Mouse (Mus musculus) heart, postnatal 36 days (tissue): ENCODE results near the gene Ttc41. TPM values are rescaled to one million over a fixed set of nuclear protein-coding genes. Genes with fewer than 3 reads are reported as not detected.
"Not testable (repeated sequence)": the region's sequence is repeated elsewhere in the genome, so short reads cannot be mapped to it uniquely, and the experiment has no call there.

Experiments used
- DNase-seq, 2 experiments: peaks; one replicate each; pipeline ENCODE4 v3.0.0; 2021 to 2022
- intact Hi-C: fragments of 180-260 bp; cut with DNase I; formaldehyde crosslinking; loops from one replicate; pipeline ENCODE4 v1.15.1; 2025
- total RNA-seq, 2 experiments: library from RNA; stranded (reverse); gene quantifications; 2 replicates each; pipeline ENCODE4 v1.2.3; 2021

The Ttc41 gene
- total RNA-seq, result 1 to 10 TPM; 1.4 to 2.2 TPM

DNA sequence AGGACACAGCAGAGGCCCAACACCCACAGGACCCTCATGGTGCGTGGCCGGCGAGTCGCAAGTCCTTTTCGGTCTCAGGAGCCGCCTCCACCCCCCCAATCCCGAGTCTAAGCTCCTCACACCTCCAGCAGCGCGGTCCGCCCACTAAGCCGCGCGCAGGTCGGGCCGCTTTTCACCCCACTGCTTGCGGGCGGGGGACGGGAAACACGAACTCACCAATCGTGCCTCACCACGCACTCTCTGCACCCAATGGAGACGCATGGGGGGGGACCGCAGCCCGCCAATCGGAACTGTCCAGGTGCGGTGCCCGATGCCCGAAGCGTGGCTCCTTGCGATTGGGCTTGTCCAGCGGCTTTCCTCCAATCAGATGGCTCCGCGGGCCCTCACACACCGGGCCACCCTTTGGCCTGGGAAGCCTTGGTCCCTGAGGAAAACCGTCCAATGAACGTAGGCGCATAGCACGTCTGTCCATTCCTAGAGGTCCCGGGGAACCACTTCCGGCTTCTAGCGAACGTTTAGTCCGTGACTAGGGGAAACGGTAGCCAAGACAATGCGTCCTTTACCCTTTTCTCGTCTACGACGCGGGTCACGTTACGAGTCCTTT lies at the start of gene Ttc41, which contains the start of gene Hsp90b1:
TSS of gene Ttc41 (plus strand) at position 494 of the 604 bp plus-strand sequence.
TSS of gene Hsp90b1 (minus strand) at position 192 of the 604 bp plus-strand sequence.
- intact Hi-C loops, result loop anchor here (2.0 to 10.0 kb wide), 3 partner anchors 25 to 751 kb away; partner anchors contain the start of genes Fbxo7 and Rtcb
- DNase-seq, result peak; percentile 95

DNA sequence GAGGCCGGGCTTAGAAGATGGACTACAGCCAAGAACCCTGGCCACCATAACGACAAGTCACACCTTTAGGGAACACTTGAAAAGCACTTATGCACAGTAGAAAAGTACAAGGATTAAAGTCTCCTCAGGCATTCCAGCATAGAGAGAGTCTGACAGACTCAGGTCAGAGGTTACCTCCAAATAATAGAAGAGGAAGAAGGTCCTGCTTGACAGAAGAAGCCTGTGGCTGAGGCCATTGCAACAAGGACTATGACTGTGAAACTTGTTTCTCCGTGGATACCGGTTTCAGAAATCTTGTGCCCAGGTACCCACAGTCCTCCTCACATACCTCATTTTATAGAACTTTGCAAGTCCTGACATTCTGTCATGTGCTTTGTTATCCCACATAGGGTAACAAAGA lies 35.1 kb upstream of the Ttc41 start:
- intact Hi-C loops, DNase-seq: not testable (repeated sequence)

- DNase-seq, intact Hi-C loops: not testable (repeated sequence)
Observed at GRCm38 (mm10) chr10:86684797-86685178, 20.8 kb upstream of the Ttc41 start.

DNA sequence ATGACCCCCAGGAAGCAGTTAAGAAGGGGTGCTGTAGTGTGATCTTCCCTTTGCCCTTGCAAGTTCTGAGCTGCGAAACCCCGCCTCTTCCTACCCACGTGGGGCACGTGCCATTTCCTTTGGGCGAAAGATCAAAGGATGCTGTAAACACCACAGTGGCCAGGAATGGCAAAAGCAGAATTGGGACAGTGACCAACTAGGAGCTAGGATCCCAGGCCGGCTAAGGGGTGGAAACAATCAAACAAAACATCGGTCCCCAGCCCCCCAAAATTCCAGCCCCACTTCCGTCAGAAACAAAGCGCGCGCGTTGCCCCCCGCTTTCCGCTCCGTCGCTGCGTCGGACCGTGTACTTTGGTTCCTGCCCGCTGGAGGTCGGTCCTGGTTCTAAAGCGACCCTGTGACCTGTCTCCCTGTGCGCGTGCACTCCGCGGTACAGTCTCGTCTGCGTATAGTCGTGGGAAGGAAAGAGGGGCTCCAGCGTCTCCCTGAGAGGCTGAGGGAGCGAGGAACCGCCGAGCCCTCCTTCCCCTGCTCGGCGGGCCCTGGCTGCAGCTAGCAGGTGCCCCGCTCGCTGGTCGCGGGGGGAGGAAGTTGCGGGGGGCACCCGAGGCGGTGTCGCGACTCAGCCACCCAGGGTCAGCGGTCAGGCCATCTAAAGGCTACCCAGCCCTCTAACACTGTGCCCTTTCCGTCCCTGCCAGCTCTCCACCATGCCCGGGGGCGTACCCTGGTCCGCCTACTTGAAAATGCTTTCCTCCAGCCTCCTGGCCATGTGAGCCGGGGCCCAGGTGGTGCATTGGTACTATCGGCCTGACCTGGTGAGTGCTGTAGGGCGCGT lies 20.2 kb upstream of the Ttc41 start:
- peak; percentile 79 to 84 for DNase-seq
- intact Hi-C loops, result not testable (repeated sequence)

DNA sequence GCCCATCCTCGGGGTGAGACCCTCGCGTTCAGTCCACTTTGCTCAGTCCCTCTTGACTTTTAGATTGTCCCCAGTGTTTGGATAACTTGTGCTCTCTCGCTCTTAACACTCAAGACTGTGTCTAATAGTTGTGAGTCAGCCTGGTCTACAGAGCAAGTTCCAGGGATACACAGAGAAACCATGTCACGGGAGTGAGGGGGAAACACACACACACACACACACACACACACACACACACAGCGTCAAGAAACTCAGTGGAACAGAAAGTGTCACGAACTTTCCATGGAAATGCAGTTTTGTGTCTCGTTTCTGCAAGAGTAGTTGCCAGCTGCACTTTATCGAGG lies 19.6 kb upstream of the Ttc41 start:
- intact Hi-C loops, DNase-seq: not testable (repeated sequence)

DNA sequence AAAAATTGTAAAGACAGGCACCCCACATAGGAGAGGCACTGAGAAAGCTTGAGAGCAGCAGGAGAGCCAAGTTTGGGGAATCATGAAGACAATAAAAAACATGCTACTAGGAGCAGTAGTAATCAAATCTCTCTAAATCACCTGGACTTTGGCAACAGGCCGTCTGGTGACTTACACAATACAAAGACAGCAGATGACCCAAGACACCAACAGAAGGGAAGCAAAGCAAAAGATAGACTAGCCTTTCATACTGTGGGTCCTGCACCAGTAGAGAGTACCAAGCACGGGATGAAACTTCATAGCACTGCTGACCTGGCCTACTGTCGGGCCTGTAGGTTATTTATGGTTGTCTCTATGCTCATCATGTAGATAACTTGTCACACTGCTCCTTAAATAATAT lies 5.4 kb upstream of the Ttc41 start:
- intact Hi-C loops, result loop anchor here (10.0 kb wide), 2 partner anchors 675 to 745 kb away; partner anchors contain the start of genes Fbxo7 and Rtcb
- no peak for DNase-seq

GRCm38 (mm10) chr10:86700973-86701372 lies 4.6 kb upstream of the Ttc41 start:
- intact Hi-C loops, result loop anchor here (10.0 kb wide), 2 partner anchors 676 to 746 kb away; partner anchors contain the start of genes Fbxo7 and Rtcb
- no peak for DNase-seq

- DNase-seq, result no peak
- intact Hi-C loops, result loop anchor here (10.0 kb wide), 2 partner anchors 678 to 748 kb away; partner anchors contain the start of genes Fbxo7 and Rtcb
Observed at GRCm38 (mm10) chr10:86702312-86702920, 3.2 kb upstream of the Ttc41 start.

DNA sequence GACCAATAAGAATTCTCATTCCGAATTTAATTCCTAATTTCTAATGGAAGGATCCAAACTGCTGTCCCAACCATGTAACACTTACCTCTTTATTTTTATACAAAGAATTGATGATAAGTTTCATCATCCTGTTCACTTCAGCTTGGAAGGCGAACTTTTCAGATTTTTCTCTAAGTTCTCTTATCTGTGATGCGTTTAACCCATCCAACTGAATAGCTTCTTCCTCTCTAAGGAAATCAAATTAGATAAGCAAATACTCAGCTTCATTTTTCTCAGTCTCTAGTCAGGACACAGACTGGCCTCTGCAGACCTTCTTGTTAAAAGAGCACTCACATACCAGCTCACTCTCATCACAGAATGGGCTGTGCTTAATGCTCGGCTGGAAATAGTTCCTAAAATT lies 2.2 kb upstream of the Ttc41 start:
- no peak for DNase-seq
- intact Hi-C loops, result loop anchor here (10.0 kb wide), 2 partner anchors 679 to 749 kb away; partner anchors contain the start of genes Fbxo7 and Rtcb

DNA sequence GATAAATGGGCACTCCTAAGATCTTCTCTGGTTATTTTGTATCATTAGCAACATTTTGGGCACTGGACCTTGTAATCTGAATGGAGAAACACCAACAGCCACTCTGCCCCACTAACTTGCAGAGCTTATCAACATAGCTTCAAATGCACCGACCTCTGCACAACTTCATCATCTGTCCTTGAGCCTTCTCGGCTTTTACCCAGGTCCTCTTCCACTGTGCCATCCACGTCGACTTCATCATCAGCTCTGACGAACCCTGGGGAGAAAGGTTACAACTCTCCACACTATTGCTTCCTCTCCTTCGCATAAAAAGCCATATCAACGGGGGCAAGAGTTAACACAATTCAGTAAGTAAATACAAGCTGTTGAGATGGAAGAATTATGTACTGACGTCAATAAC lies 1.5 kb upstream of the Ttc41 start:
- no peak for DNase-seq
- intact Hi-C loops, result loop anchor here (2.0 to 10.0 kb wide), 3 partner anchors 27 to 749 kb away; partner anchors contain the start of genes Fbxo7 and Rtcb

GRCm38 (mm10) chr10:86704589-86705191 lies 921 bp upstream of the Ttc41 start:
- intact Hi-C loops, result loop anchor here (2.0 to 10.0 kb wide), 3 partner anchors 26 to 750 kb away; partner anchors contain the start of genes Fbxo7 and Rtcb
- peak; percentile 41 to 52 for DNase-seq

DNA sequence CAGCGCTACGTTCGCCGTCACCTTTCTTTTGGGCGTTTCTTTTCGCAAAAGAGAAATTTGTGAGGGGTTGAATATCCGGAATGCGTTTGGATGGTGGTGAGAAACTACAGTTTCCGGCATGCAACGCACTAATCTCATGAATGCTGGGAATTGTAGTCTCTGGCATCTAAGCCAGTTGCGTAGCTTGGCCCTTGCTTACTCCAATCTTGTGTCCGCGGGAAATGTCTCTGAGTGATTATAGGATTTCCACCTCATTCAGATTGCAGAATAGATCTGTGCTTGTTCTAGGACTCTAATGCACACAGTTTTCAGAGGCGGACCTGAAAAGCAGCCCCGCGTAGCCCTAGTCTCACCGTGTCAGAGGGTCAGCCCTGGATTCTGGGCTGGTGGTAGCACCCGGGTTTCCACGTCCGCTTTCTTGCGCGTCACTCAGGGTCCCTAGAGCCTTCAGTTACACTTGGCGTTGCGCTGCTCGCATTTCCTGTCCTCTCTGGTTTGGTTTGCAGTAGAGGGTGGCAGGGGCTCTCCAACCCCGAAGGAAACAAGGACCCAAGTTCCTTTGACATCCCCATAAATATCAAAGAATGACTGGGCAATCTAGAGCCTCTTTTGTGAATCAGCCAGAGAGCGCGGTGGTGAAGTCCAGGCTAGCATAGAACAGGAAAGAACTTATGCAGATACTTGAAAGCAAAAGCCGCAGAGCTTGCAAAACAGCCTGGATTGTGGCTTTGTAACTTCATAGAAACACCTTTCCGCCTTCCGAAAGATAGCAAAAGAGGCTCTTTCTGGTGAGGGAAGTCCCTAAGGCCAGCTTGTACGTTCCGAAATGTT lies 526 bp downstream of the Ttc41 start:
- intact Hi-C loops, result loop anchor here (2.0 to 10.0 kb wide), 4 partner anchors 25 to 751 kb away; partner anchors contain the start of genes Fbxo7, Nt5dc3 and Rtcb
- peak; percentile 78 to 90 for DNase-seq

DNA sequence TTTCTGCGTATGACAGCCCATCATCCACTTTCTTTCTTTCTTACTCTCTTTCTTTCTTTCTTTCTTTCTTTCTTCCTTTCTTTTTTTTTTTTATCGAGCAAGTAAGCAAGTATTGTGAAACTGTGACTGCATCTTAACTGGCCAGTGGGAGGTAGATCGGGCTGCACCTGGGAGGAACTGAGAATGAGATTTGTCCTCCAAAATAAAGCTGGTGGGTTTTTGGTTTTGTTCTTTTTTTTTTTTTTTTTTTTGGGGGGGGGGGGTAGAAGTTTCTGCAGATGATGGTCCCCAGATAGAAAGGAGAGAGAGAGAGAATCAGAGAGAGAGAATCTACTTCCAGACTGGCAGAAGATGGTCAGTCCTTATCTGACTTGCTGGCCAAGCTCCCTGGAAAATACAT lies 1.5 kb downstream of the Ttc41 start:
- DNase-seq, result no peak
- intact Hi-C loops, result loop anchor here (2.0 to 10.0 kb wide), 3 partner anchors 72 to 752 kb away; partner anchors contain the start of genes Fbxo7, Nt5dc3 and Rtcb

DNA sequence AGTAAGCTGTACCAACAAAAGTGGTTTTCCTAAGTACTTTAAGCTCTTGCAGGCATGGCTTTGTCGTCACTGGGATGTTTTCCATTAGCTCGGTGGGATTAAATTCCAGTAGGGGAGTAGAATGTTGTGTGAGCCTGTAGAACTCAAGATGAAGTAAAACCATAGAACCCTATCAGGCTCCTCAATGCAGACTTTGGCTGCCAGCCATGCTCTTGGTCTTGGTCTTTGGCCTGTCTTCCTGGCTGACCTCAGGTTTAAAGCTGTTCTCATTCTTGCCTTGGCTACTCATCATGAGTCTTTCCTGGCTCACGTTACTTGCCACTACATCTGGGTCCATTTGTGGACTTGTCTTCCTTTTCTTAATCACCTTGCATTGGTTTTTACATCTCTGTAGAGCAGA lies 6.5 kb downstream of the Ttc41 start:
- intact Hi-C loops, result no loop called here
- DNase-seq, result no peak

DNA sequence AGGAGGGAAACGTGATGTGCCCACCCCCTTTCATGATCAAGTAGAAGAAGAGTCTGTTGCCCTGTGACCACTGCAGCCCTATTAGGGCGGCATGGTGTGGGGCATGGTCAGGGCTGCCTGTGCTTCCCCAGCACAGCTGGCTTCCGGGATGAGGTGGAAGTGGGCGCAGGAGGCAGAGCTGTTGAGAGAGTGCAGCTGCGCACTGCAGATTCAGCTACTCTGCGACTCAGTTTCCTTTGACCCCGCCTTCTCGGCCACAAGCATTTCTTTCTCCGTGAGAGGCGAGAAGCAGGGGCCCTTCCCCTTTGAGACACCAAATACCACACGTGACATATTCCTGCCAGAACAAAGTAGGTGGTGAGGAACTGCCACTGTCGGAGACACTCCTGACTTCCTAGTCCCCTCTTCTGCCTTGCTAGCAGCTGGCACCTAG lies 22.0 kb downstream of the Ttc41 start:
- DNase-seq, result peak; percentile 24 to 37
- intact Hi-C loops, result no loop called here

DNA sequence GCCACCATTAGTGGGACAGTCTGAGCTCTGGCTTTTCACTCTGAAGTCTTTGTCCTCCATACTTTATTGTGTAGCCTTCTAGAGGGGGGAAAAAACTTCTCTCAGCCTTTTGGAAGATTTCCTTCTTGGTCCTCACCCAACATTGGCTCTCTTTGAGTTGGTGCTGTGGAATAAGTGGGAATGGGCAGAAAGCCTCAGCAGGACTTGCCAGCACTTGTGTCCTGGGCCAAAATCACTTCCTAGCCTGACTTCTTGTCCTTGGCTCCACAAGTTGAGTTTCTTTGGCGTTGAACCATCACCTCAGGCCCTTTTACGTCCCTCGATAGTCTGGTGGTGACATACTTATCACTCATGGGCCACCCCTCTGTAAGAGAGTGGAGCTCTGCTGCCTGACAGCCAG lies 22.6 kb downstream of the Ttc41 start:
- intact Hi-C loops, result no loop called here
- DNase-seq, result peak in 1 of 2 experiments; percentile 15

GRCm38 (mm10) chr10:86730823-86731499 lies 25.4 kb downstream of the Ttc41 start:
- peak; percentile 85 to 90 for DNase-seq
- intact Hi-C loops, result loop anchor here (2.0 kb wide), 3 partner anchors 26 to 256 kb away; partner anchors contain the start of genes Hsp90b1 and Ttc41

GRCm38 (mm10) chr10:86731500-86731863 lies 25.9 kb downstream of the Ttc41 start:
- intact Hi-C loops, result loop anchor here (2.0 kb wide), 3 partner anchors 27 to 257 kb away; partner anchors contain the start of genes Hsp90b1 and Ttc41
- no peak for DNase-seq

GRCm38 (mm10) chr10:86735036-86735435 lies 29.4 kb downstream of the Ttc41 start:
- intact Hi-C loops, result no loop called here

More at GRCm38 (mm10) chr10:86735036-86735435, 29.4 kb downstream of the Ttc41 start:
- DNase-seq, result no peak
